In the genomic region with DNA sequence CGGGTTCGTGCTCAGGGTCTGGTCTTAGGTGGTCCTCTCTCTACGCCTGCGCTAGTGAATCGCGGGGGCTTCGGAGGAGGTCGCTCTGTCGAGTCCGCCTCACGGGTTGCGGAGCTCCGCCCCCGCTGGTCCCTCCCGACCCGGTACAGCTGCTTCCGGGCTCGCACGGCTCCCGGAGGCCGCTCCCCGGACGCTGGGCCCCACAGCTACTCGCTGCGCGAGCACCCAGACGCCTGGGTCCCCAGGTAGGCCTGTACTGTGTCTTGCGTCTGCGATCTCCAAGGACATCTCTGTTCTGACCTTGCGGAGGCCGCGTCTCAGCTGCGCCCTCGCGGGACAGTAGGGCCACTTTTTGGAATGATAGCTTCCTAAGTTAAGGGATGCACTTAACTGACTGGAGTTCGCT, we compare ENCODE assay signal across 8 mouse cellular contexts. TPM values are rescaled to one million over a fixed set of nuclear protein-coding genes. Genes with fewer than 3 reads are reported as not detected.
DNase-seq lines count a peak whose midpoint lies in the region; ATAC-seq and TF ChIP-seq lines count a peak whose summit lies in the region.

A gene (plus strand): TSS at position 168 of the 406 bp plus-strand sequence.

- TF ChIP-seq CTCF in embryonic fibroblast, embryonic 13.5 days (IDR thresholded peaks at IDR 0.05; ENCODE audit: borderline replicate concordance, insufficient read depth, low read length) = no peak

- H3K27ac ChIP-seq in embryonic fibroblast, embryonic 13.5 days (ENCODE audit: insufficient read depth, low read length) = peak within 1 kb of the TSS; percentile 19
- H3K27ac ChIP-seq in heart, embryonic 12.5 days (ENCODE audit: poor library complexity, severe bottlenecking) = peak within 1 kb of the TSS; percentile 77
- peak within 1 kb of the TSS; percentile 78 for H3K27ac ChIP-seq in kidney, embryonic 16.5 days (ENCODE audit: low read length)
- peak within 1 kb of the TSS; percentile 91 for H3K27ac ChIP-seq in liver, embryonic 13.5 days
- H3K27ac ChIP-seq in stomach, embryonic 14.5 days (ENCODE audit: low read length) = peak within 1 kb of the TSS; percentile 35; the same call in 1 of the 2 replicates

- no peaks in the 10 kb centered on the region for H3K27me3 ChIP-seq in heart, embryonic 12.5 days (replicated peaks)
- no peaks in the 10 kb centered on the region for H3K27me3 ChIP-seq in kidney, embryonic 16.5 days (ENCODE audit: insufficient read depth, low read length)
- H3K27me3 ChIP-seq in liver, embryonic 13.5 days = no peaks in the 10 kb centered on the region
- no peaks in the 10 kb centered on the region for H3K27me3 ChIP-seq in stomach, embryonic 14.5 days (ENCODE audit: control insufficient read depth, insufficient read depth, low read length)

- ATAC-seq in heart, embryonic 12.5 days (ENCODE audit: insufficient number of reproducible peaks, low FRiP score) = peak; percentile 69
- peak; percentile 60 for ATAC-seq in kidney, embryonic 16.5 days (ENCODE audit: low FRiP score, low TSS enrichment)
- peak; percentile 80 for ATAC-seq in liver, embryonic 13.5 days (ENCODE audit: low read depth)
- ATAC-seq in stomach, embryonic 14.5 days (ENCODE audit: insufficient number of reproducible peaks, insufficient read depth, low FRiP score, low read depth) = peak; percentile 73

- WGBS in heart, embryonic 12.5 days = under 1% methylated on average over 36 of the region's 36 CpGs
- under 1% methylated on average over 36 of the region's 36 CpGs for WGBS in kidney, embryonic 16.5 days
- WGBS in liver, embryonic 13.5 days (ENCODE audit: insufficient replicate concordance) = under 1% methylated on average over 36 of the region's 36 CpGs
- under 1% methylated on average over 36 of the region's 36 CpGs for WGBS in stomach, embryonic 14.5 days

- H3K4me3 ChIP-seq in embryonic fibroblast, embryonic 13.5 days (ENCODE audit: insufficient read depth, low read length) = peak within 1 kb of the TSS; percentile 64
- H3K4me3 ChIP-seq in heart, embryonic 12.5 days = peak within 1 kb of the TSS; percentile 75
- H3K4me3 ChIP-seq in kidney, embryonic 16.5 days (ENCODE audit: low read length) = peak within 1 kb of the TSS; percentile 60
- peak within 1 kb of the TSS; percentile 70 for H3K4me3 ChIP-seq in liver, embryonic 13.5 days (replicated peaks)
- peak within 1 kb of the TSS; percentile 40 for H3K4me3 ChIP-seq in stomach, embryonic 14.5 days (ENCODE audit: low read depth, low read length)

- H3K4me2 ChIP-seq in heart, embryonic 12.5 days = peak within 1 kb of the TSS; percentile 82
- H3K4me2 ChIP-seq in kidney, embryonic 16.5 days (replicated peaks; ENCODE audit: low read depth, low read length) = peak within 1 kb of the TSS; percentile 70
- peak within 1 kb of the TSS; percentile 91 for H3K4me2 ChIP-seq in liver, embryonic 13.5 days
- peak within 1 kb of the TSS; percentile 60 for H3K4me2 ChIP-seq in stomach, embryonic 14.5 days (replicated peaks; ENCODE audit: low read depth, low read length)

- H3K36me3 ChIP-seq in heart, embryonic 12.5 days = peaks cover 36% of the 10 kb centered on the region
- peaks cover 12% of the 10 kb centered on the region; the same call in 1 of the 2 replicates for H3K36me3 ChIP-seq in kidney, embryonic 16.5 days (ENCODE audit: insufficient read depth, low read length)
- peaks cover 41% of the 10 kb centered on the region for H3K36me3 ChIP-seq in liver, embryonic 13.5 days
- peaks cover 10% of the 10 kb centered on the region for H3K36me3 ChIP-seq in stomach, embryonic 14.5 days (ENCODE audit: control insufficient read depth, insufficient read depth, low read length)

- peak; percentile 72 to 73 for DNase-seq in B cell, adult 2 months
- peak; percentile 83 to 91 for DNase-seq in adrenal gland, postnatal 36 days
- peak; percentile 75 for DNase-seq in liver, embryonic 13.5 days
- DNase-seq in natural killer cell, adult 2 months (ENCODE audit: low spot score in 2 of 2) = peak; percentile 61 to 75

- H3K9me3 ChIP-seq in heart, embryonic 12.5 days (replicated peaks) = no peaks in the 10 kb centered on the region
- H3K9me3 ChIP-seq in kidney, embryonic 16.5 days (ENCODE audit: low read length) = no peaks in the 10 kb centered on the region
- no peaks in the 10 kb centered on the region for H3K9me3 ChIP-seq in liver, embryonic 13.5 days (replicated peaks)
- no peaks in the 10 kb centered on the region for H3K9me3 ChIP-seq in stomach, embryonic 14.5 days (ENCODE audit: control insufficient read depth, low read depth, low read length)

- peak within 1 kb of the TSS; percentile 85 for H3K9ac ChIP-seq in heart, embryonic 12.5 days
- peak within 1 kb of the TSS; percentile 76 for H3K9ac ChIP-seq in kidney, embryonic 16.5 days (replicated peaks; ENCODE audit: low read length)
- peak within 1 kb of the TSS; percentile 84 for H3K9ac ChIP-seq in liver, embryonic 13.5 days
- peak within 1 kb of the TSS; percentile 41 for H3K9ac ChIP-seq in stomach, embryonic 14.5 days (replicated peaks; ENCODE audit: low read depth, low read length)

- H3K4me1 ChIP-seq in embryonic fibroblast, embryonic 13.5 days (ENCODE audit: control insufficient read depth, insufficient read depth, low read length) = peaks cover 11% of the 10 kb centered on the region; the same call in 1 of the 2 replicates
- H3K4me1 ChIP-seq in heart, embryonic 12.5 days (replicated peaks) = peaks cover 38% of the 10 kb centered on the region
- peaks cover 36% of the 10 kb centered on the region for H3K4me1 ChIP-seq in kidney, embryonic 16.5 days (ENCODE audit: insufficient read depth, low read length)
- H3K4me1 ChIP-seq in liver, embryonic 13.5 days (replicated peaks) = peaks cover 73% of the 10 kb centered on the region
- peaks cover 17% of the 10 kb centered on the region for H3K4me1 ChIP-seq in stomach, embryonic 14.5 days (ENCODE audit: control insufficient read depth, insufficient read depth, low read length)

- TF ChIP-seq POLR2A in embryonic fibroblast, embryonic 13.5 days (IDR thresholded peaks at IDR 0.05; ENCODE audit: low read depth, low read length) = peak; percentile 89

RNA-seq across cellular contexts. Expression of the gene that starts here (rescaled TPM):
- 10 to 100 TPM; 25.0 to 29.5 TPM for total RNA-seq in adrenal gland, postnatal 36 days (2021)
- polyA plus RNA-seq in embryonic fibroblast, embryonic 13.5 days (2011; ENCODE audit: insufficient read length, low read depth, missing spikeins) = 16.1 and 18.4 TPM in 2 replicates
- polyA plus RNA-seq in heart, embryonic 12.5 days (2016; fragmentation: Nextera tagmentation; extraction: Ambion mirVana) = 8.6 and 8.7 TPM in 2 replicates
- polyA plus RNA-seq in kidney, embryonic 16.5 days (2015; fragmentation: Nextera tagmentation; extraction: Ambion mirVana) = 8.5 and 12.0 TPM in 2 replicates
- polyA plus RNA-seq in liver, embryonic 13.5 days (2015; fragmentation: Nextera tagmentation; extraction: Ambion mirVana) = 3.1 and 3.6 TPM in 2 replicates
- polyA plus RNA-seq in stomach, embryonic 14.5 days (2014; fragmentation: Nextera tagmentation; extraction: Ambion mirVana) = 10.1 and 13.3 TPM in 2 replicates

Comparison
In these comparisons a context has a peak if more than half of its experiments do, and no peak if none do; other contexts are left out.
1. Peak in every context shown above with its lines: DNase-seq, ATAC-seq, H3K4me3 ChIP-seq and H3K27ac ChIP-seq.
2. H3K27ac ChIP-seq: peak in every context shown above with its lines; median percentile 91 in liver, embryonic 13.5 days; 78 in kidney, embryonic 16.5 days; 77 in heart, embryonic 12.5 days; 35 in stomach, embryonic 14.5 days; 19 in embryonic fibroblast, embryonic 13.5 days.